Mouse (Mus musculus): ENCODE results near the gene Gmpr. TPM values are rescaled to one million over a fixed set of nuclear protein-coding genes. Genes with fewer than 3 reads are reported as not detected.

Gene Gmpr
- polyA plus RNA-seq, 1 experiment, result 41.6 TPM

GRCm38 (mm10) chr13:45579751-45580150 lies 72.5 kb downstream of the Gmpr start:
- no peak overlapping the region for H3K4me3 ChIP-seq
- H3K36me3 ChIP-seq (ENCODE audit: control insufficient read depth, insufficient read depth), result no peaks in the 10 kb centered on the region
- no peaks in the 10 kb centered on the region for H3K27me3 ChIP-seq (ENCODE audit: control insufficient read depth, insufficient read depth, insufficient read length)
- H3ac ChIP-seq (ENCODE audit: control insufficient read depth, insufficient read length), result no peak overlapping the region
- no peak overlapping the region for H3K4me2 ChIP-seq (ENCODE audit: low read depth)
- H3K79me2 ChIP-seq (ENCODE audit: control insufficient read depth, insufficient read depth), result no peaks in the 10 kb centered on the region
- TF ChIP-seq CEBPB (IDR thresholded peaks at IDR 0.05; ENCODE audit: insufficient read depth, poor library complexity, severe bottlenecking) (no peak), MYOD1 (IDR thresholded peaks at IDR 0.05; ENCODE audit: control insufficient read depth in 1 of 3, insufficient read length in 2 of 3, low read depth in 2 of 3) (no peak), E2F4 (IDR thresholded peaks at IDR 0.05; ENCODE audit: insufficient read depth) (no peak)

- no peaks in the 10 kb centered on the region for H3K79me2 ChIP-seq (ENCODE audit: control insufficient read depth, insufficient read depth)
- no peaks in the 10 kb centered on the region for H3K36me3 ChIP-seq (ENCODE audit: control insufficient read depth, insufficient read depth)
- TF ChIP-seq REST (IDR thresholded peaks at IDR 0.05; ENCODE audit: insufficient read depth, insufficient read length), result no peak
- TF ChIP-seq TCF3 (IDR thresholded peaks at IDR 0.05; ENCODE audit: insufficient read length, low read depth), result no peak
- no peak for TF ChIP-seq CEBPB (IDR thresholded peaks at IDR 0.05; ENCODE audit: insufficient read depth, poor library complexity, severe bottlenecking)
- TF ChIP-seq TCF12 (IDR thresholded peaks at IDR 0.05; ENCODE audit: insufficient read depth, poor library complexity, severe bottlenecking), result no peak
- TF ChIP-seq SRF (IDR thresholded peaks at IDR 0.05; ENCODE audit: control insufficient read depth, insufficient read length, low read depth), result no peak
- no peak for TF ChIP-seq POLR2AphosphoS2 (IDR thresholded peaks at IDR 0.05; ENCODE audit: insufficient read length, low read depth)
- no peak for TF ChIP-seq POLR2A (IDR thresholded peaks at IDR 0.05; ENCODE audit: insufficient read length, low read depth)
- TF ChIP-seq E2F4 (IDR thresholded peaks at IDR 0.05; ENCODE audit: insufficient read depth), result no peak
- TF ChIP-seq MYOG (IDR thresholded peaks at IDR 0.05; ENCODE audit: control insufficient read depth in 1 of 3, insufficient read depth in 1 of 3, insufficient read length in 2 of 3, low read depth in 2 of 3), result no peak
- TF ChIP-seq MYOD1 (IDR thresholded peaks at IDR 0.05; ENCODE audit: control insufficient read depth in 1 of 3, insufficient read length in 2 of 3, low read depth in 2 of 3), result no peak
- no peak overlapping the region for H3K4me2 ChIP-seq (ENCODE audit: low read depth)
- no peak overlapping the region for H3ac ChIP-seq (ENCODE audit: control insufficient read depth, insufficient read length)
- H3K4me3 ChIP-seq, result no peak overlapping the region
- H3K27me3 ChIP-seq (ENCODE audit: control insufficient read depth, insufficient read depth, insufficient read length), result no peaks in the 10 kb centered on the region
These were observed 75.0 kb downstream of the Gmpr start for GRCm38 (mm10) chr13:45582294-45582693.

- Histone ChIP-seq H3K79me2 (ENCODE audit: control insufficient read depth, insufficient read depth) (no peaks in the 10 kb centered on the region), H3K4me2 (ENCODE audit: low read depth) (no peak overlapping the region), H3K27me3 (ENCODE audit: control insufficient read depth, insufficient read depth, insufficient read length) (no peaks in the 10 kb centered on the region), H3ac (ENCODE audit: control insufficient read depth, insufficient read length) (no peak overlapping the region), H3K36me3 (ENCODE audit: control insufficient read depth, insufficient read depth) (no peaks in the 10 kb centered on the region), H3K4me3 (no peak overlapping the region)
- TF ChIP-seq REST (IDR thresholded peaks at IDR 0.05; ENCODE audit: insufficient read depth, insufficient read length) (no peak), MYOD1 (IDR thresholded peaks at IDR 0.05; ENCODE audit: control insufficient read depth in 1 of 3, insufficient read length in 2 of 3, low read depth in 2 of 3) (no peak), SRF (IDR thresholded peaks at IDR 0.05; ENCODE audit: control insufficient read depth, insufficient read length, low read depth) (no peak), POLR2AphosphoS2 (IDR thresholded peaks at IDR 0.05; ENCODE audit: insufficient read length, low read depth) (no peak), CEBPB (IDR thresholded peaks at IDR 0.05; ENCODE audit: insufficient read depth, poor library complexity, severe bottlenecking) (no peak), MYOG (IDR thresholded peaks at IDR 0.05; ENCODE audit: control insufficient read depth in 1 of 3, insufficient read depth in 1 of 3, insufficient read length in 2 of 3, low read depth in 2 of 3) (no peak), E2F4 (IDR thresholded peaks at IDR 0.05; ENCODE audit: insufficient read depth) (no peak), POLR2A (IDR thresholded peaks at IDR 0.05; ENCODE audit: insufficient read length, low read depth) (no peak), TCF3 (IDR thresholded peaks at IDR 0.05; ENCODE audit: insufficient read length, low read depth) (no peak), MAX (IDR thresholded peaks at IDR 0.05; ENCODE audit: low read depth) (no peak), USF1 (IDR thresholded peaks at IDR 0.05; ENCODE audit: low read depth) (no peak), TCF12 (IDR thresholded peaks at IDR 0.05; ENCODE audit: insufficient read depth, poor library complexity, severe bottlenecking) (no peak)
These were observed 75.8 kb downstream of the Gmpr start for GRCm38 (mm10) chr13:45583061-45583460.

- Histone ChIP-seq H3ac (ENCODE audit: control insufficient read depth, insufficient read length) (no peak overlapping the region), H3K4me3 (no peak overlapping the region), H3K79me2 (ENCODE audit: control insufficient read depth, insufficient read depth) (no peaks in the 10 kb centered on the region), H3K4me2 (ENCODE audit: low read depth) (no peak overlapping the region), H3K36me3 (ENCODE audit: control insufficient read depth, insufficient read depth) (no peaks in the 10 kb centered on the region), H3K27me3 (ENCODE audit: control insufficient read depth, insufficient read depth, insufficient read length) (no peaks in the 10 kb centered on the region)
- TF ChIP-seq MYOG (IDR thresholded peaks at IDR 0.05; ENCODE audit: control insufficient read depth in 1 of 3, insufficient read depth in 1 of 3, insufficient read length in 2 of 3, low read depth in 2 of 3), result no peak
- TF ChIP-seq MAX (IDR thresholded peaks at IDR 0.05; ENCODE audit: low read depth), result no peak
- no peak for TF ChIP-seq TCF12 (IDR thresholded peaks at IDR 0.05; ENCODE audit: insufficient read depth, poor library complexity, severe bottlenecking)
- no peak for TF ChIP-seq POLR2A (IDR thresholded peaks at IDR 0.05; ENCODE audit: insufficient read length, low read depth)
- TF ChIP-seq MYOD1 (IDR thresholded peaks at IDR 0.05; ENCODE audit: control insufficient read depth in 1 of 3, insufficient read length in 2 of 3, low read depth in 2 of 3), result no peak
- no peak for TF ChIP-seq CEBPB (IDR thresholded peaks at IDR 0.05; ENCODE audit: insufficient read depth, poor library complexity, severe bottlenecking)
- TF ChIP-seq USF1 (IDR thresholded peaks at IDR 0.05; ENCODE audit: low read depth), result no peak
- TF ChIP-seq E2F4 (IDR thresholded peaks at IDR 0.05; ENCODE audit: insufficient read depth), result no peak
- TF ChIP-seq TCF3 (IDR thresholded peaks at IDR 0.05; ENCODE audit: insufficient read length, low read depth), result no peak
- TF ChIP-seq POLR2AphosphoS2 (IDR thresholded peaks at IDR 0.05; ENCODE audit: insufficient read length, low read depth), result no peak
These were observed 83.7 kb downstream of the Gmpr start for GRCm38 (mm10) chr13:45590898-45591297.

GRCm38 (mm10) chr13:45593914-45594313 lies 86.7 kb downstream of the Gmpr start:
- TF ChIP-seq TCF12 (IDR thresholded peaks at IDR 0.05; ENCODE audit: insufficient read depth, poor library complexity, severe bottlenecking), result no peak
- TF ChIP-seq USF1 (IDR thresholded peaks at IDR 0.05; ENCODE audit: low read depth), result no peak
- TF ChIP-seq TCF3 (IDR thresholded peaks at IDR 0.05; ENCODE audit: insufficient read length, low read depth), result no peak
- TF ChIP-seq POLR2A (IDR thresholded peaks at IDR 0.05; ENCODE audit: insufficient read length, low read depth), result no peak
- H3K4me3 ChIP-seq, result no peak overlapping the region
- no peaks in the 10 kb centered on the region for H3K27me3 ChIP-seq (ENCODE audit: control insufficient read depth, insufficient read depth, insufficient read length)
- H3K79me2 ChIP-seq (ENCODE audit: control insufficient read depth, insufficient read depth), result no peaks in the 10 kb centered on the region
- no peaks in the 10 kb centered on the region for H3K36me3 ChIP-seq (ENCODE audit: control insufficient read depth, insufficient read depth)
- H3K4me2 ChIP-seq (ENCODE audit: low read depth), result no peak overlapping the region
- H3ac ChIP-seq (ENCODE audit: control insufficient read depth, insufficient read length), result no peak overlapping the region

Data from myocyte (in vitro differentiated cells).